Mouse (Mus musculus) heart, adult 18-20 months (tissue): ENCODE results near the gene Flt3l. TPM values are rescaled to one million over a fixed set of nuclear protein-coding genes. Genes with fewer than 3 reads are reported as not detected.
A peak's percentile ranks its signal among the peaks of the same experiment; 100 is the strongest.
"Not testable (repeated sequence)": the region's sequence is repeated elsewhere in the genome, so short reads cannot be mapped to it uniquely, and the experiment has no call there.

ENCODE experiments used
- DNase-seq, 2 experiments: peaks; one replicate each; pipeline ENCODE4 v3.0.0; 2021 to 2022; ENCODE audit warnings: mixed read lengths in 1 of 2
- total RNA-seq, 2 experiments: library from RNA; stranded (reverse); gene quantifications; 2 replicates each; pipeline ENCODE4 v1.2.3; 2021

The Flt3l gene
- total RNA-seq, 2 experiments from 2014 or later = 2.7 to 5.3 TPM

GRCm38 (mm10) chr7:45098541-45099240 lies 37.5 kb downstream of the Flt3l start:
- DNase-seq = no peak

- peak in 1 of 2 experiments; percentile 74 for DNase-seq
Observed at GRCm38 (mm10) chr7:45097479-45097878, 38.8 kb downstream of the Flt3l start.

GRCm38 (mm10) chr7:45095965-45096364 lies 40.3 kb downstream of the Flt3l start:
- not testable (repeated sequence) for DNase-seq

GRCm38 (mm10) chr7:45095367-45095766 lies 40.9 kb downstream of the Flt3l start:
- DNase-seq = peak in 1 of 2 experiments; percentile 75

- no peak for DNase-seq
Observed at GRCm38 (mm10) chr7:45094121-45094520, 42.1 kb downstream of the Flt3l start.

GRCm38 (mm10) chr7:45093516-45093905 lies 42.7 kb downstream of the Flt3l start:
- no peak for DNase-seq

- no peak for DNase-seq
Observed at GRCm38 (mm10) chr7:45092828-45093515, 43.3 kb downstream of the Flt3l start.

- peak; percentile 88 to 91 for DNase-seq
Observed at GRCm38 (mm10) chr7:45092048-45092447, 44.2 kb downstream of the Flt3l start, which contains the start of gene Rcn3. Gene Rcn3, minus strand, starts transcription at chr7:45092221.

GRCm38 (mm10) chr7:45091001-45091990 lies 44.9 kb downstream of the Flt3l start:
- peak; percentile 34 to 51 for DNase-seq

GRCm38 (mm10) chr7:45090251-45090977 lies 45.8 kb downstream of the Flt3l start:
- peak in 1 of 2 experiments; percentile 48 for DNase-seq

GRCm38 (mm10) chr7:45088597-45088996 lies 47.6 kb downstream of the Flt3l start:
- DNase-seq = no peak

GRCm38 (mm10) chr7:45086084-45086483 lies 50.1 kb downstream of the Flt3l start:
- no peak for DNase-seq

- DNase-seq = no peak
Observed at GRCm38 (mm10) chr7:45083300-45083890, 52.8 kb downstream of the Flt3l start.

GRCm38 (mm10) chr7:45082401-45083299 lies 53.6 kb downstream of the Flt3l start:
- DNase-seq = peak; percentile 70 to 89

GRCm38 (mm10) chr7:45081016-45081415 lies 55.2 kb downstream of the Flt3l start:
- peak in 1 of 2 experiments; percentile 41 for DNase-seq

- DNase-seq = peak; percentile 90 to 99
Observed at GRCm38 (mm10) chr7:45079856-45080255, 56.4 kb downstream of the Flt3l start.
